Mouse (Mus musculus) brain, embryonic 14.5 days (tissue): ENCODE results near the gene Rnf220.

Experiments used
- CTCF ChIP-seq: fragments of 200-500 bp; IDR thresholded peaks from 2 replicates; pipeline ENCODE4 v1.5.1; 2012; ENCODE audit warnings: inconsistent platforms, mild to moderate bottlenecking, moderate library complexity, borderline replicate concordance; ENCODE audit not compliant: insufficient read depth, insufficient read length; ENCODE audit errors: extremely low read depth
- POLR2A ChIP-seq: fragments of 200-500 bp; IDR thresholded peaks from 2 replicates; pipeline ENCODE4 v1.6.1; 2012; ENCODE audit warnings: mild to moderate bottlenecking, inconsistent platforms, borderline replicate concordance; ENCODE audit not compliant: poor library complexity, insufficient read depth, insufficient read length, severe bottlenecking; ENCODE audit errors: extremely low read depth

DNA sequence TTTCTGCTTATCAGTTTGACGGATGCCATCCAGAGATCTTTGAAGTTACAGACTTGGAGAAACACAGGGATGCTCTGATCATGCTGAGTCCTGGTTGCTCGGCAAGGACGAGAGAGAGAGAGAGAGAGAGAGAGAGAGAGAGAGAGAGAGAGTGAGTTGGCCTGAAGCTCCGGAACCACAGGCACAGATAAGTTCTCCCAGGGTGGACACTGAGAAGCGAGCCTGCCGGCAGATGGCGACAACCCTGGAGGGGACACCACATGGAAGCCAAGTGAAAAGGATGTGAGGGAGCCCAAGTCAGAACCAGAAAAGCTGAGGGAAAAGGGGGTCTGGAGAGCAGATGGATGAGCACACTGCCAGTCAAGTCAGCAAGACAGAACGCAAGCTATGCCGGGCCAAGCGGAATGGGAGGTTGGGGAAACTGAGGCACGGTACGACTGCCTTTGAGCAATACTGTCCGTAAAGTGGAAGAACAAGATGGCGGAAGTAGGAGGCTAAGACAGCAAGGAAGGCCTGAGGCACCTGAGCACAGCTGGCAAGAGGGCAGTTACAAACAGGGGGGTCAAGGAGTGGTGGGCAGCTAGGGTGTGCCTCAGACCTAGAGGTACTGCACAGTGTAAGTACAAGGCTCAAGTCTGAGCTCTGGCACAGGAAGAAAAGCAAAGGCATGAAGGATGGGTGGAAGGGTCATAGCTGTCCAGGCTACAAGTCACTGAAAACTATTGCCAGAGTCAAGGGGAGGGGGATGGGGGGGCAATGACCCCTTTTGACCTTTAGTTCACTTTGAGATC lies 107.4 kb downstream of the Rnf220 start:
- TF ChIP-seq POLR2A (no peak), CTCF (peak; percentile 35; the same call in 1 of the 2 replicates)
